Mouse (Mus musculus) hematopoietic stem cell, adult 5-6 weeks (primary cell): ENCODE data around the gene Kdelc1. TPM values are rescaled to one million over a fixed set of nuclear protein-coding genes. Genes with fewer than 3 reads are reported as not detected.

Experiments
- ATAC-seq, 2 experiments: fragments of 125-278 bp in 1 of 2; replicated peaks in 1 of 2; 2 replicates each; pipeline ENCODE4 v1.8.0; 2016 to 2017; ENCODE audit warnings: inconsistent platforms in 2 of 2, mild to moderate bottlenecking in 2 of 2, moderate number of reproducible peaks in 2 of 2, low read depth in 1 of 2, moderate TSS enrichment in 1 of 2; ENCODE audit not compliant: low FRiP score in 2 of 2, poor library complexity in 2 of 2, severe bottlenecking in 2 of 2, insufficient read depth in 1 of 2, low TSS enrichment in 1 of 2
- total RNA-seq: library from RNA; stranded (forward); fragments of 172-1452, 232-1000 nt; gene quantifications from 2 replicates; pipeline ENCODE4 v1.2.3, GENCODE M21; 2017

The Kdelc1 gene
- total RNA-seq = 25.1 and 26.5 TPM in 2 replicates

DNA sequence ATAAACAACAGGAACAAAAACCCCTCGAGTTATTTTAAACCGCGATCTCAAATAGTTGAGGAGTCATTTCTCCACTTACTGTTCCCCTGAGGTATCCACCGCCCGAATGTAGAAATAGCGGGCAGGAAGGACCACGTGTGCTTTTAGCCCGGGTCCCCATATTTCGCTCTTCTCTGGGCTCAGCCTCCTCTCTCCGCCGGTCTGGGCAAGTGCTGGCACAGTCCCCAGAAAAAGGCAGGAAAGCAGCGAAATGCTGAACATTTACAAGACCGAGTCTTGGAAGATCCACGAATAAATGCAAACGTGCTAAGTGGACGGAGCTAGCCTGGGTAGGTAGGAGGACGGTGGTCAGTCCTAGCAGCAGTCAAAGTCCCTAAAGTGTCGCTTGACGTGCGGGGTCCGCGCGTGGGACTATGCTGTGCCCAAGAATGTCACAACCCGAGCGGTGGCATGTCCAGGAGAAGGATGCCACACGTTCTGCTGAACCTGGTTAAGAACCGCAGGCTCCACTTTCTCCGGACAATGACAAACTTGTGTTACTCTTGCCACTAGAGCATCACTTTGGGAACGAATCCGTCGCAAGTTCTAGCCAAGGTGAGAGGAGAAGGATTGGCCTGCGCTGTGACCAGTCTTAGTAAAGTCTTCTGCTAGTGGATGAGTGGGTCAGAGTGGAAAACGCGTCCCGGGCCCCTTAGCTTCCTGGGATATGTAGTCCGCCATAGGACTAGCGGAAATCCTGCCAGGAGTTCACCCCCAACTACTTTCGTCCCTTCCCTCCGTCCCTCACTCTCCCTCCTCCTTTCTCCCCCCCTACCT lies at the start of gene Kdelc1, which contains the start of gene Bivm:
Gene Kdelc1, minus strand, starts transcription at position 570 of the 816 bp plus-strand sequence.
Gene Bivm, plus strand, starts transcription at position 719 of the 816 bp plus-strand sequence.
- ATAC-seq = peak; percentile 90 to 91

DNA sequence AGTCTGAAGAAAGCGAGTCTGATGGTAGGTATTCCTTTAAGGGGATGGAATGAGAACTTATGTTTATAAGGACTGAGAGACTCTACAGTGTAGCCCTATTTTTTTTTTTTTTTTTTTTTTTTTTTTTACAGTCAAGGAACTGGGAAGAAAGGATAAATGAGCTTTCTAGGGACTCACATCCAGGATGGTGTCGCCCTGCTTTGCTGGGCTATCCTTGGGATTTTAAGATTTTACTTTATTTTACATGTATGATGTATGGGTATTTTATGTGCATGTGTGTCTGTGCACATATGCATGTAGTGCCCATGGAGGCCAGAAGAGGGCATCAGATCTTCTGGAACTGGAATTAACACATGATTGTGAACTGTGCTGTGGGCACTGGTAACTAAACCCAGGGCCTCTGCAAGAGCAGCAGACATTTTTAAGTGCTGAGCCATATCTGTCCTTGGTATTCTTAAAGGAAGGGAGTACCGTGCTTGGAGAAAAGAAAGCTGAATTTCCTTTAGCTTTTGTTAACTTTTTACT lies 49.3 kb upstream of the Kdelc1 start:
- ATAC-seq = no peak

DNA sequence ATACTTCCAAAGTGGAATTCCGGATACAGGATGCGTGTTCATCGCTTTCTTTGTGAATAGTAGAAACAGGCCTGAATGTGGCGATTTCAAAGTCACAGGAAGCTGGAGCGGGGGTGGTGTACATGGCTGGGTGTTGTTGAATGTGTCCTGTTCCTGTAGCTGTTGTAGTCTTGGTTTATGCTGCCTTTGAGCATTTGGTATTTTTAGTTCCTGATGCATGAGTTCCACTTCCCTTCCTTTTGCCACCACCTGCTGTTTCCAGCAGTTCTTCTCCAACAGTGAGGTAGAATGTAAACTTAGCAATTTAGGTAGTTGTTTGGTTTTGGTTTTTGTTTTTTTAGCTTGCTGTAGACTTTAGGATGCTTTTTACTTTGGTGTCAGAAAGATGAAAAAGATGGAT lies 43.8 kb upstream of the Kdelc1 start:
- no peak for ATAC-seq

DNA sequence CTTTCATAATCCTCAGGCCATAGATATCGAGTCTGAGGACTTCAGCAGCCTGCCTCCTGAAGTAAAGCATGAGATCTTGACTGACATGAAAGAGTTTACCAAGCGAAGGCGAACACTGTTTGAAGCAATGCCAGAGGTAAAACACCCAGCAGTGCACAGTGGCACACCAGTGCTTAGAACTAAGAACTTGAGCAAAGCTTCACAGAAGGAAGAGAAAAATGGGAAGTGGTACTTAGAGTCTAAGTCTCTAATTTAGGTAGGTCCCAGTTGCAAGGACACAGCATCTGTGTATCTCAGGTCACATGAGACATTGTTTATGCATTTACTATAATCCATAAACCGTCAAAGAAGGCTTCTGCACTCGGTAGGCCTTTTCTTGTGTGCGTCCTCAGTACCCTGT lies 43.2 kb upstream of the Kdelc1 start:
- no peak for ATAC-seq

DNA sequence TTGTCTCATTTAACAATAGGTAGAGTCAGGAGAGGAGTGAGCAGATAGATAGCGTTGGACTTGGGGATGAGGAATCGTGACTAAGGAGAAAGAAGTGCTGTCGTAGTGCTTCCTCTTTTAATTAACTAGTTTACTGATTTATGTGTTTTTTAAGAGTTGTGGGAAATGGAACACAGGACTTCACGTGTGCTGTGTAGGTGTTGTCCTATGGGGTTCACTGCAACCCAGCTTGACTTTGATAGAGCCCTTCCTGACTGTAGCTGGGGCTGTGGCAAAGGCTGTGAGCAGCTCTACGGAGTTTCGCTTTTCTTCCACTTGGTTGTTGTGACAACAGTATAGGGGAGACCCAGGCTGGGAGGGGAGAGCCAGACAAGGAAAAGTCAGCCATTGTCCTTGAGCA lies 39.7 kb upstream of the Kdelc1 start:
- ATAC-seq = peak; percentile 87 to 94

DNA sequence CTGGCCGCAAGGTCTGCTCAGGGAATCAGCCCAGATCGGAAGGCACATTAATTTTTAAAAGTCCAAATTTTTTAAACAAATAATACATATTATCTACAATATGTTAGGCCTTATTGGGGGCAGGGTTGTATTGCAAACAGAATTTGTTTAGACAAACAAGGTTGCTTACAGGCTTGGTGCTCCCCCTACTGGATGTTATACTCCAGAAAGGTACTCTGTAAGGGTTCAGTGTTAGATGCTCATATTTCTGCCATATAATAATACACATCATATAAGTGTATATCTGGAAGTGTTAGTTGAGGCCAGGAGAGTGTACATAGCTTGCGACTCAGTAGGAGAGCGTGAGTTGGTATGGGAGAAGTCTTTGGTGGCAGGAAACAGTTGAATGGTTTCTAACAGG lies 36.7 kb upstream of the Kdelc1 start:
- ATAC-seq = no peak

DNA sequence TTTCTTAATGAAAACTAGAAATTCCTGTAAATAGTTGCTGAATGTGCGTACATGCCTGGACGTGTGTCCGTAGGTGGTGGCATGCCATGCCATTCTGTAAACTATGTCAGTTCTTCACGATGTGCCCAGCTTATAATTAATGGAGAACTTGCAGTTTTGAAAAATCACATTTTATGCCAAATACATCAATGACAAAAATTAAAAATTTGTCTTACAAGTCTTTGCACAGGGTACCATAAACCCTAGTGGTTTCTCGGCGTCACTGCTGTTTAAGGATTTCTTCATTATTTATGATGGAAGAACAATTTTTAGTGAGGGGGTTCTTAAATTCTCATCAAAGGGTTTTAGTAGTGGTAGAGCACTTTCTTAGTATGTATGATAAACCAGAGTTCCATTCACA lies 30.1 kb upstream of the Kdelc1 start:
- no peak for ATAC-seq

DNA sequence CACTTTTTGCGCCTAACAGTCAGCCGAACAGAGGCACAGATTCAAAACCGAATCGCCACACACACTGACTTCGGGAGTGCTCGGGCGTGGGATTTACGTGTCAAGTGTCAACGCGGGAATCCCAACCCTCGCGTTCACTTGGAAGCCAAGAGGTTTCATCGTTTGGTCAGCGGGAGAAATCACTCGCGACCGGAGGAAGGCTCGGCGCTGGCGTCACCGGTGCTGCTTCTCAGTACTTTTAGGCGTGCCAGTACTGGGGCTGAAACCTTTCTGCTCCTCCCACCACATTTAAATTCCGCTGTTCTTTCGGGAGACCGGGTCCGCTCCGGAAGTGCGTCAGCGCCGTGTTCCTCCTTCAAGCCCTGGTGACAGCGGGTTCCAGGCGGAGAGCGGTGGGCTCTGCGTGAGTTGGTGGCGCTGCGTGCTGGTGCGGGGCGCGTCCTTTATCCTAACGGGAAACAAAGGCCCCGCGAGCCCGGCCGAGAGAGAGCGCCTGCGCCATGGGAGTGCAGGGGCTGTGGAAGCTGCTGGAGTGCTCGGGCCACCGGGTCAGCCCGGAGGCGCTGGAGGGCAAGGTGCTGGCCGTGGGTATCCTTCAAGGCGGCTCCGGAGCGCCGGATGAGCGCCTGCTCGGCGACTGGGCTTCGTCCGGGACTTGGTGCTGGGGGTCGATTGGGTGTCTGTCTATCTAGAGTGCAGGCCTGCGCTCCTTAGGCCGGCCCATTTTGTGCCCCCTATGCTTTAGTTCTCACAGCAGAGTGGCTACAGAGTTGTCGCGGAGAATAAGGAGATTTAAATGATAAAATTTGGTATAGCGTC lies 29.2 kb upstream of the Kdelc1 start, which contains the start of gene Ercc5:
Gene Ercc5, plus strand, starts transcription at position 182 of the 819 bp plus-strand sequence.
- peak; percentile 98 to 99 for ATAC-seq

DNA sequence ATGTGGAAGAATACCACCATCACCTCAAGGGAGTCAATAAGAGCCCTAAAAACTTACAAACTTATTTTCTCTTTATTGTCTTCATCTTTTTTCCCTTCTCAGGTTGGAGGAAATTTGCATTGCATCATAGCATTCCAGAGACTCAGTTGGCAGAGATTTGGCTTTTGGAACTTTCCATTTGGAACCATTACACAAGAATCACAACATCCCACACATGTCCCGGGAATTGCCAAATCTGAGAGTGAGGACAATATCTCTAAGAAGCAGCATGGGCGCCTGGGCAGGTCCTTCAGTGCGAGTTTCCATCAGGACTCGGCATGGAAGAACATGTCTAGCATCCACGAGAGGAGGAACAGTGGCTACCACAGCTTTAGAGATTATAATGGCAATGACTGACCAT lies 24.1 kb upstream of the Kdelc1 start:
- no peak for ATAC-seq

DNA sequence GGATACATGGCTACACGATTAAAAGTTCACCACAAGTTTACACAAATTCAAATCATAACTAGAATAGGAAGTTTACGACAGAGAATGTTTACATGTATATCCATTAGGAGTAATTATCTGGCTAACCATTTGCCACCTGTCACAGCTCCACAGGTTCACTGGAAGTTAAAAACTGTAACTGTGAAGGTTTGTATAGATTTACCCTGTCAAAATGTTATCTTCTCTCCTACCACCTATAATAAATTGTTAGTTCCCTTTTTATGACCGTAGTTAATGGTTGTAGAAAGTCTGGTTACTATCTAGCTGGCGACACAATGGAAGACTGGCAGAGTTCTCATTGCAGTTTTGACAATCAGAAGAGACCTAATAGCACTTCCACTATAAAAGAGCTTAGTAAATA lies 21.6 kb upstream of the Kdelc1 start:
- no peak for ATAC-seq

DNA sequence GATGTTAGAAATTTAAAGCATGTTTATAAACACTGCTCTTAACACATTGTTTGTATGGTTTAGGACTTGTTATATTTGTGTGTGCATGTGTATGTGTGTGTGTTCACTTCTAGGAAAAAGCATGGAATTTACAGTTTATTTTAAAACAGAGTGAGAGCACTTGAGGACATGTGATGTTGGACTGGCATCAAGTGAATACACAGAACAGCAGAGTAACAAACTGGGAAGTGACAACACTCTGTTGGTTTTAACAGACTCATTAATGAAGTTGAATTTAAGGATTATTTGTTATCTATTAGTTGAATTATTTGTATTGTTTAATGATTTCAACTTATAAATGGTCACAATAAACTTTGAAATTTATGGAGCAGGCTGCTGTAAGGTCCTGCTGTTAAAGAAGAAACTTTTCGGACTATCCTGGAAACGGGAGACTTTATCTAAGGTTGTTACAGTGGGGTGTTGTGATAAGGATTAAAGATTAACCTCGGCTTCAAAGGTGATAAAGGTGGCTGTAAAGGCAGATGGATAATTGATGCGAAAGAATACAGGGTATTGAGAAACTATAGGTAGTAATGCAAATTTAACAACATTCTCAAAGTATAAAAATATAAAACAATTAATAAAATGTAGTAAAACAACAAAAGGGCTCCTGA lies 11.4 kb upstream of the Kdelc1 start:
- ATAC-seq = no peak

DNA sequence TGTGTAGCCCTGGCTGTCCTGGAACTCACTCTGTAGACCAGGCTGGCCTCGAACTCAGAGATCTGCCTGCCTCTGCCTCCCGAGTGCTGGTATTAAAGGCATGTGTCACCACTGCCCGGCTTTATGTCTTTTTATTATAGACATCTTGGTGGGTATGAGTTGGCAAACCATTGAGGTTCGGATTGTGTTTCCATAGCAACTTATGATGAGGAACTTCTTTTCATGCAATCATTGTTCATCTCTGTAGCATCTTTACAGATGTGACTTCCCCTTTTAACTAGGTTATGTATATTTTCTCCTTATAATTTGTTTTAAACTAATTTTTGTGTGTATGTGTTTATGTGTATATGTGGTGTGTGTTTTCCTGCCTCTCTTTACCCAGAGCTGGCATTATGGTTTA lies 7.0 kb upstream of the Kdelc1 start:
- no peak for ATAC-seq

DNA sequence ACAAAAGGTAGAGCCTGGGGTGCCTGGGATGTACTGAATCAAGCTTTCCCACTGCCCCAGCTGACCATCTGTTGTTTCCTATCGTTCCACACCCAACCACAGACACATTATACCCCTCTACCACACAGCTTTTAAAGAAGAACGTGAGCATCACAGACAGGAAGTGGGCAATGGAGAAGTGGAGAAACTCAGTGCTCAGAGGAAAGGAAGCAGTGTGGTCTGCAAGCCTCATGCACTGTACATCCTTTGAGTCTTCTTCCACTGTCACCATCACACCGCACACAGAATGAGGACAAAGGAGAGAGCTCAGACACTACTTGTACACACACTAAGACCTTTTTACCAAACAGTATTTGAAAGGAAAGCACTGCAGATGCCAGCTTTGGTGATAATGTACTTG lies 3.6 kb upstream of the Kdelc1 start:
- peak; percentile 31 to 33 for ATAC-seq

DNA sequence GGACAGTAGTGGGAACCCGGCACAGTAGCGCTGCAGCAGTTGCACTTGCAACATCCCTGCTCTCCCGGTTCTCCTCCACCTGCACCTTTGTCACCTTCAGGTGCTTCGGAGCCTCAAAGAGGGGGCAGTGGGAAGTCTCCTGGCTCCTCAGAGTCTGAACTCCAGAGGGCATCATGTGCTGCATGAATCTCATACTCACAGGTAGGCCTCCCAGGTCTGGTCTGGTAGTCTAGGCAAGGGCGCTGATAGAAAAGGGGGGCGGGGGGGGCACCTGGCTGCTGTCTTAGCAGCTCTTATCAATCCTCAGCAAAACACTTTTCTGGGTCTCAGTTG lies 1.4 kb upstream of the Kdelc1 start:
- no peak for ATAC-seq

DNA sequence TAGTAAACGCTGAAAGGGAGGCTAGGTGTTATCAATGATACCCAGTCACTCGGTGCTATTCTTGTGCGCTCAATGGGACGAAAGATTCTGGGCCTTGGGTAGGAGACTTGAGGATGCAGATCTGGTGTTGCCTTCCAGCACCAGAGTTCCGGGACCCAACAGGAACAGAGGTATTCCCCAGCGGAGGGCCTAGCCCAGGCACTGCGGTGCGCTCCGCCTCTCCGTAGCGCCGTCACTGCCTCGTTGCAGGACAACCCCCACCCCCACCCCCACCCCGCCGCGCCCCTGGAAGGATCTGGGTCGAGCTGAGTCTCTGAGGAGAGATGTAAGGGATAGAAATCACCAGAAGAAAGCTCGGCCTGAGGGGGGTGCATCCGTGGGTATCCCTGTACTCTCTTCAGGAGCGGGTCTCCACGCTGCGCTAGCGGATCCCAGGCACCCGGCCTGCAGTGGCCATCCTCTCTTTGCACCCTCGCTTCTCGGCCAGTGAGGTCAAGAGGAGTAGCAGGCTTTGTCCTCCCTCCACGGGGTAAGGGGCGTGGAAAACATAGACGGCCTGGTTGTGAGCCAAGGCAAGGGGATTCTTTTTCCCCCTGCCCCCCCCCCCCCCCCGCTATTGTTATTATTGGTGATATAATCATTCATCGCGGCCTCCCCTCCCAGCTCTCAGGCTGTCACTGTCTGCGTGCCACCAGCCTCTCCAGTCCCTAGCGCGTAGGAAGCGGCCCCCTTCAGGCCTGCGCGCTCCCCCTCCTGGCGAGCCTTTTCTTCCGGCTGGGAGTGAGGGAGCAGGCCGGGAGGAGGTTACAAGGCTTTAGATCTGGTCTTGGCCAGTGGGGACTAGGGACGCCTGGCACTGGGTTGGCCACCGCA lies 829 bp upstream of the Kdelc1 start:
- peak; percentile 58 to 62 for ATAC-seq

DNA sequence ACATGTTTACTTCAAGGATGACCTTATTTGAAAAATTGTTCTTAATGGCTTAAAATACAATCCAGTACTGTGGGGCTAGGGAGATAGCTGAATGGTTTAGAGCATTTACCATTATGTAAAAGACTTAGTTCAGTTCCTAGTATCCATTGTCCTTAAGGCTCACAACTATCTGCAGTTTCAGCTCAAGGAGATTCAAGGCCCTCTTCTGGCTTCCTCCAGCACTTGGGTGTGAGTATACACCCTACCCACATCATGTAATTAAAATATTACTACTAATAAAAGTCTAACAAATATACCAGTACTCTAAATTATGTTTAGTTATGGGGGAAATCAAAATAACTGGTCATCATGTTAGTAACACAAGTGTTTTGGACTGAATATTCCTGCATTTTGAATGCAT lies 1.0 kb downstream of the Kdelc1 start:
- ATAC-seq = no peak

DNA sequence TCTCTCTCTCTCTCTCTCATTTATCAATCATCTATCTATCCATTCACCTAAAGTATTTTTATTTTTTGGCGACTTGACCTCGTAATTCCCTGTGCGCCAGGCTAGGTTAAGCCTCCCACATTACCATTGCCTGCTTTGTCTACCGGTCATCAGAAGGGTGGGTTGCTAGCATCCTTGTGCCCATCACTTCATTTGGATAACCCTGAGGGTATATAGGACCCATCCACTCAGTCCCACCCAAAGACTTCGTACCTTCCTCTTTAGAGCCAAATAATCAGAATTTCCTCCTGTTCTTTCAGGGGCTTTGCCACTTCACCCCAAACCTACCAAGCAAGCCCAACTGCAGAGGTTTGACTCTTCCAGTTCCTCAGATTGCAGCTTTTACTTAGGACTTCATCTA lies 15.7 kb downstream of the Kdelc1 start:
- ATAC-seq = no peak
